Mouse (Mus musculus) erythroblast, embryonic 14.5 days (primary cell): ENCODE data around the gene Cplane1. TPM values are rescaled to one million over a fixed set of nuclear protein-coding genes. Genes with fewer than 3 reads are reported as not detected.

ENCODE experiments used
- H3K27me3 ChIP-seq: 2 replicates; pipeline ENCODE4 v1.6.1; 2012; ENCODE audit warnings: inconsistent platforms; ENCODE audit not compliant: control insufficient read depth
- H3K36me3 ChIP-seq: 2 replicates; pipeline ENCODE4 v1.6.1; 2012; ENCODE audit warnings: mild to moderate bottlenecking, inconsistent platforms; ENCODE audit not compliant: control insufficient read depth
- H3K4me1 ChIP-seq: 2 replicates; pipeline ENCODE4 v1.6.1; 2012; ENCODE audit warnings: inconsistent platforms; ENCODE audit not compliant: control insufficient read depth
- H3K4me3 ChIP-seq: replicated peaks from 2 replicates; pipeline ENCODE3; 2012; ENCODE audit warnings: moderate library complexity, mild to moderate bottlenecking, inconsistent platforms
- H3K9me3 ChIP-seq: 2 replicates; pipeline ENCODE4 v1.6.1; 2012; ENCODE audit warnings: low read length, inconsistent platforms, mixed read lengths; ENCODE audit not compliant: control insufficient read depth
- GATA1 ChIP-seq: IDR thresholded peaks from 2 replicates; pipeline ENCODE4 v1.6.1; 2012; ENCODE audit warnings: low read length, inconsistent platforms, mixed read lengths
- TAL1 ChIP-seq: IDR thresholded peaks from 3 replicates; pipeline ENCODE4 v1.6.1; 2012; ENCODE audit warnings: low read length, inconsistent platforms, mixed read lengths
- polyA plus RNA-seq: library from polyadenylated mRNA; stranded (reverse); fragments of >175 nt; gene quantifications from 2 replicates; pipeline ENCODE4 v1.2.3, GENCODE M21; 2012

Gene Cplane1
- polyA plus RNA-seq: 0.01 and 0.02 TPM in 2 replicates

- peaks cover 13% of the 10 kb centered on the region for H3K4me1 ChIP-seq
- TF ChIP-seq TAL1 (no peak), GATA1 (no peak)
- peaks cover 6% of the 10 kb centered on the region for H3K27me3 ChIP-seq
- H3K36me3 ChIP-seq: no peaks in the 10 kb centered on the region
- H3K9me3 ChIP-seq: no peaks in the 10 kb centered on the region
- H3K4me3 ChIP-seq: peak within 1 kb of the TSS; percentile 80
Measured at GRCm38 (mm10) chr15:8168591-8169265, at the start of gene Cplane1. Gene Cplane1 (plus strand): TSS chr15:8169106.

GRCm38 (mm10) chr15:8129281-8129680 is 39.6 kb upstream of the Cplane1 start:
- TF ChIP-seq TAL1 (no peak), GATA1 (no peak)
- H3K36me3 ChIP-seq: peaks cover 91% of the 10 kb centered on the region
- no peaks in the 10 kb centered on the region for H3K4me1 ChIP-seq
- H3K9me3 ChIP-seq: no peaks in the 10 kb centered on the region
- H3K4me3 ChIP-seq: no peak overlapping the region
- no peaks in the 10 kb centered on the region for H3K27me3 ChIP-seq

- Histone ChIP-seq H3K9me3 (no peaks in the 10 kb centered on the region), H3K27me3 (no peaks in the 10 kb centered on the region), H3K4me1 (no peaks in the 10 kb centered on the region), H3K4me3 (no peak overlapping the region), H3K36me3 (peaks cover 96% of the 10 kb centered on the region)
- TF ChIP-seq GATA1 (no peak), TAL1 (no peak)
Measured at GRCm38 (mm10) chr15:8131268-8131667, 37.6 kb upstream of the Cplane1 start.

GRCm38 (mm10) chr15:8131761-8132160 is 37.1 kb upstream of the Cplane1 start:
- H3K9me3 ChIP-seq: no peaks in the 10 kb centered on the region
- no peak for TF ChIP-seq TAL1
- no peak for TF ChIP-seq GATA1
- H3K36me3 ChIP-seq: peaks cover 96% of the 10 kb centered on the region
- H3K4me3 ChIP-seq: no peak overlapping the region
- no peaks in the 10 kb centered on the region for H3K4me1 ChIP-seq
- no peaks in the 10 kb centered on the region for H3K27me3 ChIP-seq

- Histone ChIP-seq H3K4me1 (no peaks in the 10 kb centered on the region), H3K36me3 (peaks cover 97% of the 10 kb centered on the region), H3K4me3 (no peak overlapping the region), H3K9me3 (no peaks in the 10 kb centered on the region), H3K27me3 (no peaks in the 10 kb centered on the region)
- TF ChIP-seq TAL1 (no peak), GATA1 (no peak)
Measured at GRCm38 (mm10) chr15:8135606-8136005, 33.3 kb upstream of the Cplane1 start.

- no peak for TF ChIP-seq GATA1
- no peak for TF ChIP-seq TAL1
- H3K27me3 ChIP-seq: no peaks in the 10 kb centered on the region
- H3K4me3 ChIP-seq: no peak overlapping the region
Measured at GRCm38 (mm10) chr15:8161841-8162240, 7.1 kb upstream of the Cplane1 start.

GRCm38 (mm10) chr15:8169266-8169746 is 400 bp downstream of the Cplane1 start:
- TF ChIP-seq TAL1: no peak
- TF ChIP-seq GATA1: no peak
- H3K36me3 ChIP-seq: no peaks in the 10 kb centered on the region
- H3K27me3 ChIP-seq: peaks cover 6% of the 10 kb centered on the region
- H3K4me1 ChIP-seq: peaks cover 13% of the 10 kb centered on the region
- peak overlapping the region; percentile 80 for H3K4me3 ChIP-seq
- H3K9me3 ChIP-seq: no peaks in the 10 kb centered on the region

More at GRCm38 (mm10) chr15:8161841-8162240, 7.1 kb upstream of the Cplane1 start:
- peaks cover 54% of the 10 kb centered on the region for H3K36me3 ChIP-seq
- H3K4me1 ChIP-seq: no peaks in the 10 kb centered on the region
- H3K9me3 ChIP-seq: no peaks in the 10 kb centered on the region

- H3K27me3 ChIP-seq: no peaks in the 10 kb centered on the region
- H3K36me3 ChIP-seq: no peaks in the 10 kb centered on the region
- TF ChIP-seq TAL1 (no peak), GATA1 (no peak)
- no peak overlapping the region for H3K4me3 ChIP-seq
- no peaks in the 10 kb centered on the region for H3K9me3 ChIP-seq
- H3K4me1 ChIP-seq: peaks cover 2% of the 10 kb centered on the region
Measured at GRCm38 (mm10) chr15:8189563-8189962, 20.7 kb downstream of the Cplane1 start.

- peaks cover 2% of the 10 kb centered on the region for H3K4me1 ChIP-seq
- no peaks in the 10 kb centered on the region for H3K9me3 ChIP-seq
- no peak overlapping the region for H3K4me3 ChIP-seq
- H3K27me3 ChIP-seq: no peaks in the 10 kb centered on the region
- TF ChIP-seq GATA1 (no peak), TAL1 (no peak)
- H3K36me3 ChIP-seq: no peaks in the 10 kb centered on the region
Measured at GRCm38 (mm10) chr15:8190435-8190834, 21.5 kb downstream of the Cplane1 start.

GRCm38 (mm10) chr15:8200317-8200716 is 31.4 kb downstream of the Cplane1 start:
- Histone ChIP-seq H3K4me1 (no peaks in the 10 kb centered on the region), H3K36me3 (no peaks in the 10 kb centered on the region; the same call in 1 of the 2 replicates), H3K4me3 (no peak overlapping the region), H3K27me3 (no peaks in the 10 kb centered on the region), H3K9me3 (peaks cover 3% of the 10 kb centered on the region; the same call in 1 of the 2 replicates)
- TF ChIP-seq TAL1 (no peak), GATA1 (no peak)
